Mouse (Mus musculus): ENCODE measurements around the gene Sin3b. TPM values are rescaled to one million over a fixed set of nuclear protein-coding genes. Genes with fewer than 3 reads are reported as not detected.
"Not testable (repeated sequence)": the region's sequence is repeated elsewhere in the genome, so short reads cannot be mapped to it uniquely, and the experiment has no call there.

Sin3b gene
- polyA plus RNA-seq, 1 experiment from 2014 or later: 172 TPM

- ATAC-seq (ENCODE audit: insufficient read depth): 0 out of 2 replicates have a peak, but pooled peaks have one; percentile 38
- Histone ChIP-seq H3K4me2 (no peak overlapping the region), H3K9ac (no peak overlapping the region), H3K4me3 (ENCODE audit: low read depth, low read length) (no peak overlapping the region), H3K9me3 (ENCODE audit: low read depth, low read length) (no peaks in the 10 kb centered on the region), H3K4me1 (ENCODE audit: insufficient read depth) (no peaks in the 10 kb centered on the region), H3K27me3 (ENCODE audit: insufficient read depth, low read length) (no peaks in the 10 kb centered on the region), H3K36me3 (ENCODE audit: insufficient read depth) (no peaks in the 10 kb centered on the region), H3K27ac (ENCODE audit: low read depth) (no peak overlapping the region)
- DNase-seq: no peak
- no peak for TF ChIP-seq CTCF (IDR thresholded peaks at IDR 0.05; ENCODE audit: low read depth)
- 33% methylated on average over 2 of the region's 2 CpGs for WGBS
Measured at GRCm38 (mm10) chr8:72683010-72683521, 40.0 kb upstream of the Sin3b start.

GRCm38 (mm10) chr8:72683572-72684099, 39.4 kb upstream of the Sin3b start:
- H3K9ac ChIP-seq; H3K4me3 ChIP-seq (ENCODE audit: low read depth, low read length); H3K27ac ChIP-seq (ENCODE audit: low read depth); ATAC-seq (ENCODE audit: insufficient read depth); H3K4me1 ChIP-seq (ENCODE audit: insufficient read depth); H3K36me3 ChIP-seq (ENCODE audit: insufficient read depth); H3K9me3 ChIP-seq (ENCODE audit: low read depth, low read length); H3K4me2 ChIP-seq; DNase-seq; H3K27me3 ChIP-seq (ENCODE audit: insufficient read depth, low read length): not testable (repeated sequence)
- WGBS: 76% methylated on average over 5 of the region's 5 CpGs

- 95% methylated on average over 2 of the region's 2 CpGs for WGBS
- TF ChIP-seq CTCF (IDR thresholded peaks at IDR 0.05; ENCODE audit: low read depth): no peak
- ATAC-seq (ENCODE audit: insufficient read depth) (no peak), DNase-seq (no peak)
- H3K9me3 ChIP-seq (ENCODE audit: low read depth, low read length): no peaks in the 10 kb centered on the region
- H3K4me2 ChIP-seq: no peak overlapping the region
- no peak overlapping the region for H3K9ac ChIP-seq
- no peaks in the 10 kb centered on the region for H3K27me3 ChIP-seq (ENCODE audit: insufficient read depth, low read length)
- H3K27ac ChIP-seq (ENCODE audit: low read depth): no peak overlapping the region
- no peaks in the 10 kb centered on the region for H3K4me1 ChIP-seq (ENCODE audit: insufficient read depth)
- no peak overlapping the region for H3K4me3 ChIP-seq (ENCODE audit: low read depth, low read length)
- no peaks in the 10 kb centered on the region for H3K36me3 ChIP-seq (ENCODE audit: insufficient read depth)
Measured at GRCm38 (mm10) chr8:72698349-72698926, 24.6 kb upstream of the Sin3b start.

GRCm38 (mm10) chr8:72712569-72712968, 10.5 kb upstream of the Sin3b start:
- DNase-seq: no peak
- WGBS: 61% methylated on average over 6 of the region's 6 CpGs
- no peaks in the 10 kb centered on the region for H3K4me1 ChIP-seq (ENCODE audit: insufficient read depth)
- H3K4me2 ChIP-seq: no peak overlapping the region
- H3K9me3 ChIP-seq (ENCODE audit: low read depth, low read length): no peaks in the 10 kb centered on the region
- H3K27me3 ChIP-seq (ENCODE audit: insufficient read depth, low read length): no peaks in the 10 kb centered on the region
- no peak overlapping the region for H3K4me3 ChIP-seq (ENCODE audit: low read depth, low read length)
- H3K36me3 ChIP-seq (ENCODE audit: insufficient read depth): no peaks in the 10 kb centered on the region
- no peak overlapping the region for H3K9ac ChIP-seq
- ATAC-seq (ENCODE audit: insufficient read depth): no peak
- H3K27ac ChIP-seq (ENCODE audit: low read depth): no peak overlapping the region
- no peak for TF ChIP-seq CTCF (IDR thresholded peaks at IDR 0.05; ENCODE audit: low read depth)

GRCm38 (mm10) chr8:72716594-72716993, 6.5 kb upstream of the Sin3b start:
- no peak overlapping the region for H3K4me3 ChIP-seq (ENCODE audit: low read depth, low read length)
- no peak overlapping the region for H3K27ac ChIP-seq (ENCODE audit: low read depth)
- no peak for TF ChIP-seq CTCF (IDR thresholded peaks at IDR 0.05; ENCODE audit: low read depth)
- no peaks in the 10 kb centered on the region for H3K9me3 ChIP-seq (ENCODE audit: low read depth, low read length)
- H3K9ac ChIP-seq: no peak overlapping the region
- no peaks in the 10 kb centered on the region for H3K27me3 ChIP-seq (ENCODE audit: insufficient read depth, low read length)
- H3K4me2 ChIP-seq: no peak overlapping the region
- no peaks in the 10 kb centered on the region for H3K4me1 ChIP-seq (ENCODE audit: insufficient read depth)
- ATAC-seq (ENCODE audit: insufficient read depth): no peak
- no peak for DNase-seq
- WGBS: 51% methylated on average over 5 of the region's 5 CpGs
- no peaks in the 10 kb centered on the region for H3K36me3 ChIP-seq (ENCODE audit: insufficient read depth)

GRCm38 (mm10) chr8:72720541-72720940, 2.5 kb upstream of the Sin3b start:
- no peaks in the 10 kb centered on the region for H3K27me3 ChIP-seq (ENCODE audit: insufficient read depth, low read length)
- no peaks in the 10 kb centered on the region for H3K9me3 ChIP-seq (ENCODE audit: low read depth, low read length)
- H3K36me3 ChIP-seq (ENCODE audit: insufficient read depth): peaks cover 10% of the 10 kb centered on the region
- TF ChIP-seq CTCF (IDR thresholded peaks at IDR 0.05; ENCODE audit: low read depth): no peak
- DNase-seq (no peak), ATAC-seq (ENCODE audit: insufficient read depth) (no peak)
- H3K9ac ChIP-seq: no peak overlapping the region
- no peak overlapping the region for H3K27ac ChIP-seq (ENCODE audit: low read depth)
- H3K4me2 ChIP-seq: no peak overlapping the region
- 23% methylated on average over 1 of the region's 1 CpGs for WGBS
- H3K4me1 ChIP-seq (ENCODE audit: insufficient read depth): 0 out of 2 replicates have a peak, but pooled peaks cover 3% of the 10 kb centered on the region
- no peak overlapping the region for H3K4me3 ChIP-seq (ENCODE audit: low read depth, low read length)

GRCm38 (mm10) chr8:72723651-72724001, 541 bp downstream of the Sin3b start:
- H3K4me3 ChIP-seq (ENCODE audit: low read depth, low read length): peak overlapping the region; percentile 97
- no peaks in the 10 kb centered on the region for H3K27me3 ChIP-seq (ENCODE audit: insufficient read depth, low read length)
- WGBS: under 1% methylated on average over 30 of the region's 30 CpGs
- H3K36me3 ChIP-seq (ENCODE audit: insufficient read depth): peaks cover 41% of the 10 kb centered on the region
- DNase-seq (peak; percentile 30), ATAC-seq (ENCODE audit: insufficient read depth) (peak; percentile 53)
- H3K9me3 ChIP-seq (ENCODE audit: low read depth, low read length): no peaks in the 10 kb centered on the region
- H3K27ac ChIP-seq (ENCODE audit: low read depth): no peak overlapping the region
- no peak for TF ChIP-seq CTCF (IDR thresholded peaks at IDR 0.05; ENCODE audit: low read depth)
- H3K9ac ChIP-seq: peak overlapping the region; percentile 97
- H3K4me2 ChIP-seq: peak overlapping the region; percentile 79
- H3K4me1 ChIP-seq (ENCODE audit: insufficient read depth): 0 out of 2 replicates have a peak, but pooled peaks cover 3% of the 10 kb centered on the region

Data from lung, embryonic 14.5 days (tissue).